Mouse (Mus musculus): ENCODE data around the gene Aire. TPM values are rescaled to one million over a fixed set of nuclear protein-coding genes. Genes with fewer than 3 reads are reported as not detected.
"Not testable (repeated sequence)": the region's sequence is repeated elsewhere in the genome, so short reads cannot be mapped to it uniquely, and the experiment has no call there.

The Aire gene
- total RNA-seq, 2 experiments from 2014 or later: 0.36 to 0.50 TPM

GRCm38 (mm10) chr10:78054633-78055565, 11.5 kb upstream of the Aire start:
- no peak for DNase-seq (ENCODE audit: low spot score in 2 of 2)

DNA sequence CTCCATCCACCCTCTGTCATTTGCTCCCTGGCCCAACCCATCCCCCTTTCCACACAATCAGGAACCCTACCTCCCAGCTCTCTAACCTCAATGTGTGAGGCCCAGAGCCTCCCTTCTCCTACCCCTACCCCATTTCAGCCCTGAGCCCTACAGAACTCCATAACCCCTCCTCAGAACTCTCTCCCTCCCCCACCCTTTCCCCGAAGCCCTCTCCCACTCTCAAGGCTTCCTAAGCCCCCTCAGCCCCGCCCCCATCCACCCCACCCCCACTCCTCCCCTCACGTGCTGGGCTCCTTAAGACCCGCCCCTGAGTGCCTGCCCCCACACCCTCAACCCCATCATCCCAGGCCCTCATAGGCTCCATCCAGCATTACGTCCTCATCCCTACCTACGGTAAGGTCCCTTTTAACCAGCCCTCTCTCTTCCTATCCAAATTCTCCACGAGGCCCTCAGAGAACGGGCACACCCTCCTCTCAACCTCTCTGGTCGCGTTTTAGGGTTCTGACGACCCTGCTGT, 6.2 kb upstream of the Aire start:
- DNase-seq (ENCODE audit: low spot score in 2 of 2): no peak

- no peak for DNase-seq (ENCODE audit: low spot score in 2 of 2)
Measured at GRCm38 (mm10) chr10:78048061-78048730, 4.8 kb upstream of the Aire start.

GRCm38 (mm10) chr10:78046388-78046787, 3.0 kb upstream of the Aire start:
- DNase-seq (ENCODE audit: low spot score in 2 of 2): no peak

- DNase-seq (ENCODE audit: low spot score in 2 of 2): no peak
Measured at GRCm38 (mm10) chr10:78044531-78044930, 1.1 kb upstream of the Aire start.

GRCm38 (mm10) chr10:78042697-78043405, 559 bp downstream of the Aire start:
- peak; percentile 41 to 42 for DNase-seq (ENCODE audit: low spot score in 2 of 2)

- no peak for DNase-seq (ENCODE audit: low spot score in 2 of 2)
Measured at GRCm38 (mm10) chr10:78042096-78042495, 1.3 kb downstream of the Aire start.

DNA sequence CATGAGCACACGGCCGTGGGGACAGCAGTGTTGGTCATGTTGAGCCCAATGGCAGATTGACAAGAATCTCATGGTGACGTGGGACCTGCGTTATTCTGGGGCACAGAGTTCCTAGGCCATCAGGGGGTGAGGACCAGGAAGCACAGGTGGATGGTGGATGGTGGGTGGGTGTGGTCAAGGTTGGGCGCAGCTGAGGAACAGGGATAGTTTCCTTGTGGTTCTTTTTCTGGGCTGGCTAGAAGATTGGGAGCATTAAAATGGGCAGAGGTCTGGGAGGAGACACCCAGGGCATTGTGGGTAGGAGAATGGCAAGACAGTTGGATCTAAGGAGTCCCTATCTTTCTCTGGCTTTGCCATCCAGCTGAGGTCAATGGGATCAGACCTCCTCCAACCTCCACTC, 1.8 kb downstream of the Aire start, which contains the start of gene Dnmt3l:
Gene Dnmt3l, plus strand, starts transcription at position 301 of the 400 bp plus-strand sequence.
- DNase-seq (ENCODE audit: low spot score in 2 of 2): no peak

DNA sequence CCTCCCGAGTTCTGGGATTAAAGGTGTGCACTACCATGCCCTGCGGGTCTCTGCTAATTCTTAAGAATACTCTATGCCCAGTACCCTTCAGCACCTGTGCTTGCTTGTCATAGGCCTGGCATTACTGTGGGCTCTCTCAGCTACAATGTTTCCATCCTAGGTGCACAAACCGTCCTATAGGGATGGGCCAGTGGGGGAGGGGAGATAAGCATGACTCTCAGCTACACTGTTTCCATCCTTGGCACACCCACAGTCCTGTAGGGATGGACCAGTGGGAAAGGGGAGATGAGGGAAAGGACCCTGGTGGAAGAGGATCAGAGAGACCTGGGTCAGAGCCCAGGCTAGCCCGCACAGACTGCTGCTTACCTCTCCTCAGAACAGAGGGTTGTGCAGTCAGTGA, 6.3 kb downstream of the Aire start:
- no peak for DNase-seq (ENCODE audit: low spot score in 2 of 2)

DNA sequence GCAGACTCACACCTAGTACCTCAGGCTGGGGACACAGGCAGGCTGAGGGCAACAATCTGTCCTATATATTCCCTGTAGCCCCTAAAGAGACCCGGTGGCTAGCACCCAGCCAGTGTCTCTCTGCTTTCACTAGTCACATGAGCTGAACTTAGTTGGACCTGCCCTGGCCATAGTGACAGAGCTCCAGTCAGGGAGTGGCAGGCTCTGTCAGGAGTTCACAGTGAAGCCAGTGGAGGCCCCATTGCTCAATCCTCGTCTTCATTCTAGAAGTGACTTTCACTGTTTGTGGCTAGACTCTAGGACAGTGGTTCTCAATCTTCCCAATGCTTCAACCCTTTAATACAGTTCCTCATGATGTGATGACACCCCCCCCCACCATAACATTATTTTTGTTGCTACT, 11.4 kb downstream of the Aire start:
- DNase-seq (ENCODE audit: low spot score in 2 of 2): no peak

DNA sequence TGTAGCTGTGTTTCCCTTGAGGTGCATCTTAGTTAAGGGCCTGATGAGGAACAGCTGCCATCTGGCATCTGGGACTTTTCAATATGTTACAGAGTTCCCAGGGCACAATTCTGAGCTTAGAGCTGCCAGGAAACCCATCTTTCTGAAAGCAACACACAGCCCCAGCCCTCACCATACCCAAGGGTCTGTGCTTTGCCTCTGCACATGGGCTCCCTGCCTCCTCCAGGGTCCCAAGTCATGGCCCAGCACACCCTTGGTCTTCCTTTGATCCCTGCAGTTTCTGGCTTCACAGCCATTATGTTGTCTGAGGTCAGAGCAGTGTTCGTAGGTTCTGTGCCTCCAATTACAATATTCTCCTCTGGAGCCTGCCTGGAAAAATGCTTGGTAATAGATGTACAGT, 14.3 kb downstream of the Aire start:
- no peak for DNase-seq (ENCODE audit: low spot score in 2 of 2)

DNA sequence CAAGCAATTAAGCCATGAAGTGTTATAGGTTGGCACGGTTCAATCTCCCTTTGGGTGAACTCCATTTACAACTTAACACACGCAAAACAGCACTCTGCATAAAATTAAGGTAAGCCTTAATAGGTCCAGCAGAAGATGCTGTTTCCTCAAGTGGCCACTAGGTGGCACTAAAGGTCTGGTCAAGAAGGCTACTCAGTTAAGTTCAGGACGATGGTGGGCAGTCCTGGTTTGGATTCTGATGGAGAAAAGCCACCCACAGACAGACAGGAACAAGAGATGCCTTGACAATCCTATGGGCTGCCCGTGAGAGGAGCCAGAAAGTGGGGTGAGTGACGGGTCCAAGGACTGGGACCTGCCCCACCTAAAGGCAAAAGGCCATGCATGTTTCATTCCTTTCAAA, 15.3 kb downstream of the Aire start:
- DNase-seq (ENCODE audit: low spot score in 2 of 2): peak; percentile 78 to 81

GRCm38 (mm10) chr10:78025453-78025852, 18.0 kb downstream of the Aire start:
- not testable (repeated sequence) for DNase-seq (ENCODE audit: low spot score in 2 of 2)

- DNase-seq (ENCODE audit: low spot score in 2 of 2): not testable (repeated sequence)
Measured at GRCm38 (mm10) chr10:78019984-78020383, 23.4 kb downstream of the Aire start.

DNA sequence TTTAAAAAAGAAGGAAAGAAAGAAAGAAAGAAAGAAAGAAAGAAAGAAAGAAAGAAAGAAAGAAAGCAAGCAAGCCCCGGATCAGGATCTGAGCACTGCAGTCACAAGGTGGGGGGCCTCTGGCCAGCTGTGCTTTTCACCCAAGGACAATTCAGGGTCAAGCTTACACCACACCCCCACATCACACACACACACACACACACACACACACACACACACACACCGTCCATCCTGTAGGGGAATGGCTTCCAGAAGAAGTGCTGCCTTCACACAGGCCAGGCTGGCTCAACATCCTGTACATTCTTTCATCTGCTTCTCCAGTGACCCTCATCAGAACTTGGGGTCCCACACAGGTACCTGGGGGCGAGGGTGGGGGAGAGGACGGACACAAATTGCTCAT, 24.1 kb downstream of the Aire start:
- no peak for DNase-seq (ENCODE audit: low spot score in 2 of 2)

- DNase-seq (ENCODE audit: low spot score in 2 of 2): peak; percentile 78 to 83
Measured at GRCm38 (mm10) chr10:78018797-78019203, 24.6 kb downstream of the Aire start.

GRCm38 (mm10) chr10:78016366-78016765, 27.0 kb downstream of the Aire start:
- DNase-seq (ENCODE audit: low spot score in 2 of 2): no peak

GRCm38 (mm10) chr10:78015489-78015888, 27.9 kb downstream of the Aire start:
- DNase-seq (ENCODE audit: low spot score in 2 of 2): no peak

GRCm38 (mm10) chr10:78012661-78013495, 30.5 kb downstream of the Aire start:
- no peak for DNase-seq (ENCODE audit: low spot score in 2 of 2)

DNA sequence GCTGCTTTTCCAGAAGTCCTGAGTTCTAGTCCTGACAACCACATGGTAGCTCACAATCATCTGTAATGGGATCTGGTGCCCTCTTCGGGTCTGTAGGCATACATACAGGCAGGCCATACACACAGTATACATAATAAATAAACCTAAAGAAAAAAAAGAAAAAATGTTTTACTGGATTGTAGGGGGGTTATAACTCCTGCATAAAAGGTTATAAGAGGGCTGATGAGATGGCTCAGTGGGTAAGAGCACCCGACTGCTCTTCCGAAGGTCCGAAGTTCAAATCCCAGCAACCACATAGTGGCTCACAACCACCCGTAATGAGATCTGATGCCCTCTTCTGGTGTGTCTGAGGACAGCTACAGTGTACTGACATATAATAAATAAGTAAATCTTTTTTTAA, 32.3 kb downstream of the Aire start:
- not testable (repeated sequence) for DNase-seq (ENCODE audit: low spot score in 2 of 2)

DNA sequence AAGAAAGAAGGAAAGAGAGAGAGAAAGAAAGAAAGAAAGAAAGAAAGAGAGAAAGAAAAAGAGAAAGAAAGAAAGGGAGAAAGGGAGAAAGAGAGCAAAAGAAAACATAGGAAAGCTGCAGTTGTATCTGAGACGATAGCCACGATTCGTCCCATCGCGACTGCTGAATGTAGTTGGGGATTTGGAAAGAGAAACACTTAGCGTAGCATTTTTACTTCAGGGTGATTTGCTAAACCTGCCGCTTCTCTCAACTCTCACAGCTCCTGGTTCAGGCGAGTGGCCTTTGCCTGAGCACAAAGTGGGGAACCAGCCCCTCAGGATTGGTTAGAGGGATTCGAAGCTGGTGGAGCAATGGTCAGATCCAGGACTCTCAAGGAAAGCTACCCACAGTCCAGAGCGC, 33.1 kb downstream of the Aire start:
- no peak for DNase-seq (ENCODE audit: low spot score in 2 of 2)
